Mouse (Mus musculus): ENCODE measurements around the gene Gm12166.
A peak's percentile ranks its signal among the peaks of the same experiment; 100 is the strongest.
"Not testable (repeated sequence)": the region's sequence is repeated elsewhere in the genome, so short reads cannot be mapped to it uniquely, and the experiment has no call there.

Gene Gm12166

GRCm38 (mm10) chr11:46052105-46052659 is at the start of gene Gm12166:
Gene Gm12166, minus strand, starts transcription at chr11:46052321.
- DNase-seq (ENCODE audit: low read depth in 1 of 2, low spot score in 2 of 2), result not testable (repeated sequence)

DNA sequence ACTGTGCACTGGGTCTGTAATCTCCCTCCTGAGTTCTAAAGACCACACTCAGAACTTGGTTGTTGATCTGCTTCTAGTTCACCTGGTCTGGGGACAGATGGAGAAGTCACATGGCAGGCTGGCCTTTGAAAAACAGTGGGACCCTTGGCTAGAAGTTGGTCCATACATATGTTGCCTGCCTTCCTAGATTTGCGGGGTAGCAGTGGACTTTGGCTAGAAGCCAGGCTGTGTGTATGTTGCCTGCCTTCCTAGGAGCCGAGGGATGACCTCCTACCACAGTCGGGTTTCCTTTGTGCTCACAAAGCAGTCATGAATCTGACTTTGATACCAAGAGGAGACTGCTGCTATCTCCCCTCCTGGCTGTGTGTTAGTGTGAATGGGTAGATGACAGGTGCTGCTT is 44.9 kb upstream of the Gm12166 start:
- no peak for DNase-seq (ENCODE audit: low read depth in 1 of 2, low spot score in 2 of 2)

DNA sequence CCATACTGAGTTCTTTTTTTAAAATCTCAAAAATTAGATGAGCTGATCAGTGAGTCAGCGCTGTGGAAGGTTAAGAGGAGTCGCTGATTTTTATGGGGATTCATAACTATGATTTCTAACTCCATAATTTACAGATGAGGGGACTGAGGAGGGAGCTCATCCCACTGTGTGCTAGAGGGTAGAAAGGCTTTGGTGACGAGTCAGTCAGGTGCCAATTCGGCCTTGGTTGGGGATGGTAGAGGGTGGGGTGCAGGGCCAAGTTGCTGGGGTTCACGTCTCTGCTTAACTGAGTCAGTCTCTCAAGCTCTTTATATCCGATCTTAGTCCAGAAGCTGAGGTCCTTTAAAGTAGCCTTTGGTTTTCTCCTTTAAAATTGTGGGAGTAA is 44.1 kb upstream of the Gm12166 start:
- DNase-seq (ENCODE audit: low read depth in 1 of 2, low spot score in 2 of 2), result no peak

DNA sequence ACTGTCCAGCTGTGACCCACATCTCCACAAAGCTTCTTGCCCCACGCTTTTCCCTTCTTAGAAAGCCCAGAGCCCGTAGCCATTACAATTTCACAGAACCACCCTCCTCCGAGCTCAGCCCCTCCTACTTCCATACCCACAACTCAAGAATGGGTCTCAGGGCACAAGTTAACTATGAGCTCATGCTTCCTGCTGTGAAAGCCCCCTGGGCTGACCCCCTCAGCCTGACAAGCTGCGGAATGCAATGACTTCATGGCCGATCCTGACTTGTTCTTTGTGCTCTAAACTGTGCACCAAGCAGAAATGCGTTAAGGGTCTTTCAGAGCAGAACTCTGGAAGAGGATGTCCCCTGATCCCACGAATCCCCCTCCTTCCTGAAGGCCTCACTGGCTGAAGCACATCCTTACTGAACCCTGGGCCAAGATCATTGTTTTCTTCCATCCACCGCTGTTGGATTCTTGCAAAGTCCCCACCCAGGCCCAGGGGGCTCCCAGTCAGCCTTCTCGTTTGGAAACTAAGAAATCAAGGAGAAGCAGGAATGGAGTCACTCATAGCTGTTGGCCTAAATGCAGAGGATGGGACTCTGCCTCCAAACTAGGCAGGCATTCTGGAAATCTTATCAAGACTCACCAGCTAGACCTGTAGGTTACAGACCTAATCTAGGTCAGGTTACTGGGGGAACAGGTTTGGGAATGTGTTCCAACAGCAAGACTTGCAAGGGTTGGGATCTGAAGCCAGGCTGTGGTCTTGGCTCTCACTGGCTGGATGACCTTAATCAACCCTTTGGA is 43.5 kb upstream of the Gm12166 start:
- no peak for DNase-seq (ENCODE audit: low read depth in 1 of 2, low spot score in 2 of 2)

DNA sequence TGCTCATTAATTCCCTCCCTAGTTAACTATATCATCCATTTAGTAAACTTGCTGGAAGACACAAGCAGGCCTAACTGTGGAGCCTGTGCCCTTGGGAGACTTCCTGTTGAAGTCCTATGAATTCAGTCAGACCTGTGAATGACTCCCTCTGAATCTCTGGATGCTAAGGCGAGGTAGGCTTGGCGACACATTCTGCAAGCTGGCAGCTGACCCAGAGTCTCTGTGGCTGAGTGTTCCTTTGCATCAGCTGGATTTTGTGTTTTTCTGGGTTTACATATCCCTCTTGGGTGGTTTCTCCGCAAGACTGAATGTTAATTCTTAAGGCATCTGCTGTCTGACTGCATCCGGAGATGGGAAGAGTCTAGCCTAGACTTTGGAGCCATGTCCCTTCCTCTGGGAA is 40.0 kb upstream of the Gm12166 start:
- DNase-seq (ENCODE audit: low read depth in 1 of 2, low spot score in 2 of 2), result no peak

GRCm38 (mm10) chr11:46090951-46091667 is 39.0 kb upstream of the Gm12166 start:
- DNase-seq (ENCODE audit: low read depth in 1 of 2, low spot score in 2 of 2), result no peak

DNA sequence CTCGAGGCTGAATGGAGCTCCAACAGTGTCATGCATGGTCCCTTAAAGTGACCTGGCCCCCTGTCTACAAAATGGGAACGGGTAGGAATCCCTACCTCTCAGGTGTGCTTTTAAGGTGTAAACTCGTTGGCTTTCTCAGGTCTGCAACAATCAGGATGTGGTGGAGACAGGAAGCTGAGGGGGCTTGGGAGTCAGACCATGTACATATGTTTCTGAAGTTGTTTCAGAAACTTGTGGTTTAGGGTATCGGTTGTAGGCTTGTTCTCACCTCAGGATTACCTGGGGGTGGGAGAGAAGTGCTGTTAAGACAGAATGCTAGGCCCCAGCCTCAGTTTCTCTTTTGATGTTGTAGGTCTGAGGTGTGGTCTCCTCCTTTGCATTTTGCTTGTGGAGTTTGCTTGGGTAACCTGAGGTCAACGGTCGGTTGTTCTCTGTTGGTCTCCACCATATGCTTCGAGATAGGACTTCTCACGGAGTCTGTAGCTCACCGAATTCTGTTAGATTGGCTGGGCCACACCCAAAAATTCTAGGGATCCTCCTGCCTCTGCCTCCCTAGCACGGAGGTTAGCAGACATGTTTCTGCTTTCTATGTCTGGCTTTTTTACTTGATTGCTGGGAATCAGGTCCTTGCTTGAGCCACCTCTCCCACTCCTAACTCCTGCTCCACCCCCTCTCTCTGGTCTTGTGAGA is 38.1 kb upstream of the Gm12166 start:
- DNase-seq (ENCODE audit: low read depth in 1 of 2, low spot score in 2 of 2), result no peak

DNA sequence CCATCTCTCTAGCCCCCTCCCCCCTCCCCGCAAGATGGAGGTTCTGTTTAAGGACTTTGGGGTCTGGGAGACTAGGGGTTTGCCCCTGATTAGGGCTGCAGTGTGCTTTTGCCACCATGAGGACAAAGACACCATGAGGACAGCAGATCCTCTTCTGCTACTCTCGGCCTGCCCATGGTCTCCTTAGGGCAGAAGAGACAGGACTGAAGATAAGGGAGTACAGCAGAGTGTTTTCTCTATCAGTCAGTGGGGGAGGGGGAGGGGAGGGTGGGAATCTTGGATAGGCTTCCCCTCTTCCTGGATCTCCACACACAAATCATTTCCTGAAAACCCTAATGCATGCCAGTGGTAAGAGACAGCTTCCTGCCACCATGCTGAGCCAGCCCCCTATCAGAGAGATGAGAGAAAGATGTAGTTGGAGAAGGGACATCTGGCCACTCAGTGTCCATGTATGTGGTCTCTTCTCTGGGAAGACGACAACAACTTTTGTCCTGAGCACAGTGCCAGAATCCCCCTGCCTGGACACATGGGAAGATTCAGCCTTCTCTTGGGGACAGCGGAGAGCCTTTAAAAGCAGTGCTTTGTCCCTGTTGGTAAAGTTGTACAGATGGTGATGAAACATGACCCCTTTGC is 37.1 kb upstream of the Gm12166 start:
- DNase-seq (ENCODE audit: low read depth in 1 of 2, low spot score in 2 of 2), result no peak

DNA sequence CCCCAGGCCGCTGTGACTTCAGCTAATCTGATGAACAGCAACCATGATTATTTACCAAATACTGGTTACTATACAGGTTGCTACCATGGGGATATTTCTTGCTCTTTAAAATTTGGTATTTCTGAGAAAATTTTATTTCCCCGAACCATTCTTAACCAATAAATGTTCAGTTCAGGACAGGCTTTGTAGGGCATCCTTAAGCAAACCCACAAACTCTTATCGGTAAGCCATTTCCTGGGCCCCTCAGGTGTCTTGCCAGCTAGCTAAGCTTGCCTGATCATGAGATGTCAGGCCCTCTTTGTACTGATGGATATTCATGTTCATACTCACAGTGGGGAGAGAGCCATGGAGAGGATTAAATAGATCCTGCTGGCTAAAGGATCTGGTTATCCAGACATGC is 34.3 kb upstream of the Gm12166 start:
- DNase-seq (ENCODE audit: low read depth in 1 of 2, low spot score in 2 of 2), result no peak

GRCm38 (mm10) chr11:46085398-46086163 is 33.5 kb upstream of the Gm12166 start:
- DNase-seq (ENCODE audit: low read depth in 1 of 2, low spot score in 2 of 2), result no peak

DNA sequence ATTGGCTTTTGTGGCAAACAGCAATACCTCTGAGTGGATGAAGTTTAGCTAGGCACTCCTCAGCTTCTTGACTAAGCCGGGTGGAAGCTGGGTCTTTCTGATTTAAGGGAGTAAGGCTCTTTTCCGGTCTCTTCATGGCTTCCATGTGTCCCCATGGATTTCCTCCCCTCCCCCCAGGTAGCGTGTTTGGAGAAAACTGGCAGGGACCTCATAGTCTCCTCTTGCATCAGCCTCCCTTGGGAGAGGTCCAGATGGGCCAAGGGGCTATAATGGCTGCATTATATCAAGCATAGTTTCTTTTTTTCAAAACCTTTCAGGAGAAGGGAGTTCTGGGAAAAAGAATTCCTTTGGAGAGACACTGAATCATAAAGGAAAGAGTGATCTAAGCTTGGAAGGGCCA is 32.4 kb upstream of the Gm12166 start:
- DNase-seq (ENCODE audit: low read depth in 1 of 2, low spot score in 2 of 2), result no peak

DNA sequence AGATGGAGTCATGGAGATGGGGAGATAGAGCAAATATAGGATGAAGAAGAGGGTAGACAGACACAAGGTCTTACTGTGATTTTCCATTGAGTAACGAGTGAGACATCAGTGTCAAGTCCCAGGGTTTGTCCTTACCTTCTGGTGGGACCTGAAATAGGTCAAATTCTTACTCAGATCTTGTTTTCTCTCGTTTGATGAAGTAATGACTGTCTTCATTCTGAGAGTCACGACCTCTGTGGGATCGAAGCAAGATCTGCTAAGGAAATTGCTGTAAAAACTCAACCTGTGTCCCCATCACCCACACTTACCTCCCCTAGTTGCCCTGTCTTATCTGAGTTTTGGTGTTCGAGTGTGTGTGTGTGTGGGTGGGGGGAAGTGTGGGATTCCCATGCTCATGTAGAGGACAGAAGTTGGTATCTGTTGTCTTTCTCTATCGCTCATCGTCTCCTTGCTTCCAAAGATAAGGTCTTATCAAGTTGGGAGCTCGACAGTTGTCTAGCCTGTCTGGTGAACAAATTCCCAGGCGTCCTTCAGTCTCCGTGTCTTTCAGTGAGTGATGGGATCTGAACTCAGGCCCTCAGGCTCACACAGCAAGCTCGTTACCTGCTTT is 31.8 kb upstream of the Gm12166 start:
- DNase-seq (ENCODE audit: low read depth in 1 of 2, low spot score in 2 of 2), result no peak

- DNase-seq (ENCODE audit: low read depth in 1 of 2, low spot score in 2 of 2), result no peak
Observed at GRCm38 (mm10) chr11:46083405-46083804, 31.3 kb upstream of the Gm12166 start.

DNA sequence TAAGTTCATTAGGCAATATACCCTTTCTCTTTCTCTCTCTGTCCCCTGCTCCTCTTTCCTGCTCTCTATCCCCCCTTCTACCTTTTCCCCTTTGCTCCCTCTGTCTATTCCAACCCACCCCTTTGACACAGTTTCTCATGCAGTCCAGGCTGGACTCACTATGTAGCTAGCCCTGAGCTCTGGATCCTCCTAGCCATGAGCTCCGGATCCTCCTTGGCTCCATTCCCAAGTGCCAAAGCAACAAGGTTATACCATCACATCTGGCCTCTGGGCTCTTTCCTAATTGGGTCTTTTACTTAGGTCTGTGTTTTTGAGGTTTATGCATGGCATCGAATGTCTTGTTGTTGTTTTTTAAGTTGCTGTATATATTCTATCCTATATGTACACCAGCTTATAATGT is 29.0 kb upstream of the Gm12166 start:
- DNase-seq (ENCODE audit: low read depth in 1 of 2, low spot score in 2 of 2), result no peak

- DNase-seq (ENCODE audit: low read depth in 1 of 2, low spot score in 2 of 2), result no peak
Observed at GRCm38 (mm10) chr11:46077732-46078375, 25.7 kb upstream of the Gm12166 start.

DNA sequence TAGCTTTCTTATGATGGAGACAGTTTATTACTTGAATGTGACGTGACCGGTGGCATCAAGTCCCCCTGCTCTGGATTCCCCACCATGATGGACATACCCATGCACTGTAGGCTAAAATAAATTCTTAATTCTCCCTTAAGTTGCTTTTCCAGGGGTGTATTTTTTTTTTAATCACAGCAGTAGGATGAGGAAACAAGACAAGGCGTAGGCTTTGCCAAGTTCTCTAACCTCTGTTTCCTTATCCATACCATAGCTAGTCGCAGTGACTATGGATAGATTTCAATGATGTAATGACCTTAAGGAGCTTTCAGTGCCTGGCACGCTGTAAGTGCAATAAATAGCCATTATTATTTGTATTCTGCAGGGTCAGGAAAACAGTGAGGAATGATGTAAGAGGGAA is 25.2 kb upstream of the Gm12166 start:
- no peak for DNase-seq (ENCODE audit: low read depth in 1 of 2, low spot score in 2 of 2)

- peak; percentile 30 to 42 for DNase-seq (ENCODE audit: low read depth in 1 of 2, low spot score in 2 of 2)
Observed at GRCm38 (mm10) chr11:46076442-46077158, 24.5 kb upstream of the Gm12166 start.

DNA sequence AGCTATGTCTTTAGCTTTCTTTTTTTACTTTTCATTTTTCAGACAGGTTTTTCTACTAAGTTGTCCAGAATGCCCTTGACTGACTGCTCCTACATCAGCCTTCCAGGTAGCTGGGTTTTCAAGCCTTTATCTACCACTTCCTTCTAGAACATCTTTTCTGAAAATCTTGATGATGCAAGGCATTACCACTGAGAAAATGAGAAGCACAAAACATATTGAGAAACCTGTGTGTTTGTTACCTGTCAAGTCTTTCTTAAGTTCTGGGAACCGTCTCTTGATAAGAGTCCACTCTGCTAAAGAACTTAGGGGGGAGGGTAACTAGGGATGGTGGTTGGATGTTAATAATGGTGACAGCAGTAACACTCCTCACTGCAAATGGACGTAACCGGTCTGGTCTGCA is 23.4 kb upstream of the Gm12166 start:
- no peak for DNase-seq (ENCODE audit: low read depth in 1 of 2, low spot score in 2 of 2)

Measured in monocyte, adult 2 months (primary cell).